21 mouse cellular contexts compared by ENCODE assay signal in the genomic region with DNA sequence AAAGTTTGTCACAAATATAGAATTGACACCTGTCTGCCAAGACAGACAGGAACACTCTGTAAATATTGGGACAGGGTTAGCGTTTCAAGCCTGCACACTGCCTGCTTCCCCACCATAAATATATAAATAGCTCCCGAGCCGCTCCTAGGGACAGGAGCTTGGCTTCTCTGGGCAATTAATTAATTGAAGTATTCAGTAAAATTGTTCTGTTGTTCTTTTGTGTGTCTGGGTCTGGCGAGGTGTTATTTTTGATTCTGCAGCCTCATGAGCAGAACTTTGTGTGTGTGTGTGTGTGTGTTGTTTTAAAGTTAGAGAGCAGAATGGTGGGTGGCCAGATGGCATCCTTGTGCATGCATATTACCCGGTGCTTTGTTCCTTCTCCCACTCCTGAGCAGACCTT. TPM values are rescaled to one million over a fixed set of nuclear protein-coding genes. Genes with fewer than 3 reads are reported as not detected.
DNase-seq lines count a peak whose midpoint lies in the region; TF ChIP-seq lines count a peak whose summit lies in the region.
"Had no signal": no experiment of that assay in that cellular context is flagged by ENCODE, and none has a peak within 500 bp of the region (broad histone marks: within the 10 kb centered on the region; RNA-seq: fewer than 3 reads in every experiment).

No protein-coding gene starts in this region.

- intact Hi-C loops in gastrocnemius, adult 2 months (cut with DNase I): no loop called here

- no peak for TF ChIP-seq CTCF in gastrocnemius, adult 2 months (IDR thresholded peaks at IDR 0.05)

- H3K4me3 ChIP-seq in gastrocnemius, adult 2 months: no peak overlapping the region
- H3K4me3 ChIP-seq: embryonic facial prominence, embryonic 12.5 days; embryonic facial prominence, embryonic 15.5 days; hindbrain, embryonic 12.5 days; hindbrain, embryonic 15.5 days had no signal

- peak overlapping the region; percentile 24 for H3K27ac ChIP-seq in gastrocnemius, adult 2 months
- H3K27ac ChIP-seq: embryonic facial prominence, embryonic 12.5 days; embryonic facial prominence, embryonic 15.5 days; hindbrain, embryonic 12.5 days; hindbrain, embryonic 15.5 days had no signal

- peak; percentile 32 for DNase-seq in gastrocnemius, adult 2 months
- no peak for DNase-seq in gastrocnemius, adult 8-10 months (ENCODE audit: low spot score in 2 of 2)
- peak; percentile 29 to 35 for DNase-seq in layer of hippocampus, adult 8-10 months (ENCODE audit: low spot score in 2 of 2)
- DNase-seq in layer of hippocampus, postnatal 14 days (ENCODE audit: low spot score in 2 of 2): no peak
- peak; percentile 57 for DNase-seq in brain, adult 2 months (ENCODE audit: low read depth, low spot score)
- DNase-seq in skeletal muscle tissue, adult 2 months (ENCODE audit: low read depth, low spot score): peak; percentile 39
- DNase-seq: adrenal gland, adult 2 months; adrenal gland, postnatal 14 days; cerebellum, adult 18-20 months; cerebellum, adult 9-10 months; cerebellum, postnatal 14 days; forebrain, postnatal 0 days; gastrocnemius, postnatal 10 days; heart, adult 11 months had no signal

RNA-seq across cellular contexts. Expression of a gene that starts 24.2 kb away (rescaled TPM):
- total RNA-seq in gastrocnemius, adult 2 months (2021): under 1 TPM; 0.20 to 0.56 TPM
- total RNA-seq in gastrocnemius, adult 8-10 months (2022): 1 to 10 TPM; 2.6 to 7.0 (median 4.5) TPM
- 100 to 1,000 TPM; 116 to 122 (median 119) TPM for total RNA-seq in layer of hippocampus, adult 8-10 months (2022)
- 100 to 1,000 TPM in 1 of 2 experiments, 10 to 100 TPM in 1; 98.9 to 106 TPM for total RNA-seq in layer of hippocampus, postnatal 14 days (2021)
- total RNA-seq: common myeloid progenitor, adult 5-6 weeks; heart, postnatal 25 days; MEL had no signal

Comparison
In these comparisons a context has a peak if more than half of its experiments do, and no peak if none do; other contexts are left out.
1. DNase-seq: peak in gastrocnemius, adult 2 months (single experiment), layer of hippocampus, adult 8-10 months (2 of 2), brain, adult 2 months (single experiment) and skeletal muscle tissue, adult 2 months (single experiment); none in gastrocnemius, adult 8-10 months (0 of 2) and layer of hippocampus, postnatal 14 days (0 of 2).
2. RNA of a gene that starts 24.2 kb away (total RNA-seq): 116 to 122 TPM in layer of hippocampus, adult 8-10 months and 98.9 to 106 TPM in layer of hippocampus, postnatal 14 days; 2.6 to 7.0 TPM in gastrocnemius, adult 8-10 months and 0.20 to 0.56 TPM in gastrocnemius, adult 2 months; every median in the first group is over 10 times any median in the second.